8 mouse cellular contexts compared by ENCODE assay signal in genomic region chr12:70227121-70227932, GRCm38 (mm10). TPM values are rescaled to one million over a fixed set of nuclear protein-coding genes. Genes with fewer than 3 reads are reported as not detected.
A peak's percentile ranks its signal among the peaks of the same experiment; 100 is the strongest.
DNase-seq lines count a peak whose midpoint lies in the region; ATAC-seq and TF ChIP-seq lines count a peak whose summit lies in the region.

No protein-coding gene starts in this region.

- H3K27ac ChIP-seq in forebrain, postnatal 0 days (ENCODE audit: low read depth, low read length) = no peak overlapping the region
- H3K27ac ChIP-seq in hindbrain, embryonic 12.5 days = no peak overlapping the region
- no peak overlapping the region for H3K27ac ChIP-seq in midbrain, embryonic 16.5 days (ENCODE audit: low read length)
- peak overlapping the region; percentile 69 for H3K27ac ChIP-seq in stomach, embryonic 15.5 days

- H3K36me3 ChIP-seq in forebrain, postnatal 0 days (ENCODE audit: insufficient read depth) = no peaks in the 10 kb centered on the region
- no peaks in the 10 kb centered on the region for H3K36me3 ChIP-seq in hindbrain, embryonic 12.5 days
- no peaks in the 10 kb centered on the region for H3K36me3 ChIP-seq in midbrain, embryonic 16.5 days (ENCODE audit: control insufficient read depth, insufficient read depth, low read length)
- no peaks in the 10 kb centered on the region for H3K36me3 ChIP-seq in stomach, embryonic 15.5 days

- no peaks in the 10 kb centered on the region for H3K27me3 ChIP-seq in forebrain, postnatal 0 days (ENCODE audit: insufficient read depth, low read length)
- H3K27me3 ChIP-seq in hindbrain, embryonic 12.5 days = peaks cover 14% of the 10 kb centered on the region
- peaks cover 3% of the 10 kb centered on the region; the same call in 1 of the 2 replicates for H3K27me3 ChIP-seq in midbrain, embryonic 16.5 days (ENCODE audit: control insufficient read depth, insufficient read depth, low read depth, low read length)
- H3K27me3 ChIP-seq in stomach, embryonic 15.5 days (replicated peaks) = no peaks in the 10 kb centered on the region

- DNase-seq in ES-CJ7 (ENCODE audit: low read depth, low spot score) (peak; percentile 58), liver (peak; percentile 91)
- DNase-seq in brain, adult 2 months (ENCODE audit: low read depth, low spot score) = peak; percentile 47
- peak; percentile 47 for DNase-seq in forebrain, postnatal 0 days
- DNase-seq in frontal cortex, postnatal 14 days (ENCODE audit: low spot score in 2 of 2) = no peak

- peak; percentile 47 for TF ChIP-seq CTCF in forebrain, postnatal 0 days (IDR thresholded peaks at IDR 0.05; ENCODE audit: low read depth)

- ATAC-seq in forebrain, postnatal 0 days = peak; percentile 82
- peak; percentile 83 for ATAC-seq in hindbrain, embryonic 12.5 days (ENCODE audit: low FRiP score)
- peak; percentile 71 for ATAC-seq in midbrain, embryonic 16.5 days
- peak; percentile 96 for ATAC-seq in stomach, embryonic 15.5 days (ENCODE audit: insufficient read depth, low FRiP score, low read depth)

- peak overlapping the region; percentile 95 for H3K4me2 ChIP-seq in forebrain, postnatal 0 days (ENCODE audit: low read depth)
- H3K4me2 ChIP-seq in hindbrain, embryonic 12.5 days (replicated peaks) = peak overlapping the region; percentile 90
- H3K4me2 ChIP-seq in midbrain, embryonic 16.5 days (ENCODE audit: low read length) = peak overlapping the region; percentile 87
- H3K4me2 ChIP-seq in stomach, embryonic 15.5 days = peak overlapping the region; percentile 86

- no peaks in the 10 kb centered on the region for H3K4me1 ChIP-seq in forebrain, postnatal 0 days (ENCODE audit: insufficient read depth)
- peaks cover 15% of the 10 kb centered on the region for H3K4me1 ChIP-seq in hindbrain, embryonic 12.5 days
- H3K4me1 ChIP-seq in midbrain, embryonic 16.5 days (ENCODE audit: control insufficient read depth, insufficient read depth, low read length) = peaks cover 5% of the 10 kb centered on the region; the same call in 1 of the 2 replicates
- peaks cover 17% of the 10 kb centered on the region for H3K4me1 ChIP-seq in stomach, embryonic 15.5 days

- no peaks in the 10 kb centered on the region for H3K9me3 ChIP-seq in forebrain, postnatal 0 days (ENCODE audit: low read length)
- H3K9me3 ChIP-seq in hindbrain, embryonic 12.5 days (replicated peaks) = no peaks in the 10 kb centered on the region
- H3K9me3 ChIP-seq in midbrain, embryonic 16.5 days (replicated peaks; ENCODE audit: control insufficient read depth, low read length, poor library complexity, severe bottlenecking) = no peaks in the 10 kb centered on the region
- no peaks in the 10 kb centered on the region for H3K9me3 ChIP-seq in stomach, embryonic 15.5 days

- H3K4me3 ChIP-seq in forebrain, postnatal 0 days (ENCODE audit: low read depth, low read length) = peak overlapping the region; percentile 37
- peak overlapping the region; percentile 47 for H3K4me3 ChIP-seq in hindbrain, embryonic 12.5 days
- peak overlapping the region; percentile 33 for H3K4me3 ChIP-seq in midbrain, embryonic 16.5 days (ENCODE audit: low read depth, low read length)
- peak overlapping the region; percentile 59 for H3K4me3 ChIP-seq in stomach, embryonic 15.5 days (replicated peaks)

- peak overlapping the region; percentile 51 for H3K9ac ChIP-seq in forebrain, postnatal 0 days
- H3K9ac ChIP-seq in hindbrain, embryonic 12.5 days = peak overlapping the region; percentile 53
- peak overlapping the region; percentile 67 for H3K9ac ChIP-seq in midbrain, embryonic 16.5 days (ENCODE audit: low read depth, low read length)
- peak overlapping the region; percentile 50 for H3K9ac ChIP-seq in stomach, embryonic 15.5 days

- WGBS in forebrain, postnatal 0 days = 1% methylated on average over 52 of the region's 52 CpGs
- WGBS in hindbrain, embryonic 12.5 days = under 1% methylated on average over 52 of the region's 52 CpGs
- 2% methylated on average over 44 of the region's 52 CpGs for WGBS in midbrain, embryonic 16.5 days
- WGBS in stomach, embryonic 15.5 days = under 1% methylated on average over 52 of the region's 52 CpGs

RNA-seq across cellular contexts. Expression of gene Pygl, which starts 4.0 kb away (rescaled TPM):
- total RNA-seq in forebrain, postnatal 0 days (2014; rRNA removed) = 5.7 and 8.2 TPM in 2 replicates
- polyA plus RNA-seq in forebrain, postnatal 0 days (2015; fragmentation: Nextera tagmentation; extraction: Ambion mirVana) = 5.6 and 6.3 TPM in 2 replicates
- 7.0 and 7.6 TPM in 2 replicates for polyA plus RNA-seq in hindbrain, embryonic 12.5 days (2016; fragmentation: Nextera tagmentation; extraction: Ambion mirVana)
- polyA plus RNA-seq in midbrain, embryonic 16.5 days (2015; fragmentation: Nextera tagmentation; extraction: Ambion mirVana) = 8.0 and 8.9 TPM in 2 replicates
- polyA plus RNA-seq in stomach, embryonic 15.5 days (2015; fragmentation: Nextera tagmentation; extraction: Ambion mirVana) = 37.0 and 39.3 TPM in 2 replicates

Comparison
In these comparisons a context has a peak if more than half of its experiments do, and no peak if none do; other contexts are left out.
1. DNase-seq: peak in ES-CJ7 (single experiment), brain, adult 2 months (single experiment), forebrain, postnatal 0 days (single experiment) and liver (single experiment); none in frontal cortex, postnatal 14 days (0 of 2).
2. Peak in every context shown above with its lines, with median percentiles within 50 percentile points of each other: ATAC-seq, H3K4me2 ChIP-seq, H3K4me3 ChIP-seq and H3K9ac ChIP-seq.